Mouse (Mus musculus) heart, adult 2 months (tissue): ENCODE measurements around the gene Slc35f3. TPM values are rescaled to one million over a fixed set of nuclear protein-coding genes. Genes with fewer than 3 reads are reported as not detected.
A peak's percentile ranks its signal among the peaks of the same experiment; 100 is the strongest.

Source experiments
- DNase-seq, 2 experiments: peaks; one replicate each; pipeline ENCODE4 v3.0.0; 2021
- H3K27ac ChIP-seq: fragments of 200-600 bp; 2 replicates; pipeline ENCODE4 v1.8.1; 2022
- H3K27me3 ChIP-seq: fragments of 200-500 bp; 2 replicates; pipeline ENCODE4 v1.6.1; 2012; ENCODE audit warnings: mild to moderate bottlenecking, low read length, inconsistent platforms, mixed read lengths; ENCODE audit not compliant: control insufficient read depth, insufficient read depth
- H3K36me3 ChIP-seq: fragments of 200-500 bp; 2 replicates; pipeline ENCODE4 v1.6.1; 2012; ENCODE audit warnings: low read length, inconsistent platforms; ENCODE audit not compliant: control insufficient read depth, insufficient read depth
- H3K4me1 ChIP-seq: fragments of 200-500 bp; 2 replicates; pipeline ENCODE4 v1.6.1; 2011; ENCODE audit warnings: low read length; ENCODE audit not compliant: control insufficient read depth, insufficient read depth
- H3K4me3 ChIP-seq: fragments of 200-600 bp; 2 replicates; pipeline ENCODE4 v1.8.1; 2022
- H3K79me2 ChIP-seq: fragments of 200-500 bp; replicated peaks from 2 replicates; pipeline ENCODE4 v1.6.1; 2012; ENCODE audit warnings: mild to moderate bottlenecking, inconsistent platforms, low read length, moderate library complexity, mixed read lengths; ENCODE audit not compliant: control insufficient read depth, insufficient read depth
- H3K9ac ChIP-seq: fragments of 200-500 bp; 2 replicates; pipeline ENCODE4 v1.6.1; 2012; ENCODE audit warnings: low read depth, mild to moderate bottlenecking, control low read depth, inconsistent platforms, low read length, mixed read lengths
- CTCF ChIP-seq: fragments of 200-600 bp; IDR thresholded peaks from 2 replicates; pipeline ENCODE4 v1.8.1; 2022; ENCODE audit warnings: antibody characterized with exemption, mild to moderate bottlenecking, moderate library complexity
- EP300 ChIP-seq: fragments of 200-500 bp; IDR thresholded peaks from 2 replicates; pipeline ENCODE4 v1.6.1; 2011; ENCODE audit warnings: low read depth, low read length, control low read depth; ENCODE audit not compliant: insufficient read depth
- POLR2A ChIP-seq: fragments of 200-500 bp; IDR thresholded peaks from 2 replicates; pipeline ENCODE4 v1.6.1; 2011; ENCODE audit warnings: mild to moderate bottlenecking, low read depth, low read length, control low read depth; ENCODE audit not compliant: insufficient read depth
- WGBS: fragments of 180-500 bp; shearing (Covaris S2); methylation state at CpG from one replicate; pipeline ENCODE4 v1.1.7; 2018; 5-methylcytosine and 5-hydroxymethylcytosine counted together
- intact Hi-C: fragments of 180-260 bp; cut with DNase I; formaldehyde crosslinking; loops from one replicate; pipeline ENCODE4 v1.15.1; 2025
- polyA plus RNA-seq: library from polyadenylated mRNA; depleted of rRNA; stranded (reverse); fragments of >200 nt; gene quantifications from 2 replicates; pipeline ENCODE4 v1.2.3, GENCODE M21; 2012; rRNA removed
- total RNA-seq, 2 experiments: library from RNA; stranded (reverse); gene quantifications; 2 replicates each; pipeline ENCODE4 v1.2.3; 2021

The Slc35f3 gene
- total and polyA plus RNA-seq, 3 experiments = not detected

DNA sequence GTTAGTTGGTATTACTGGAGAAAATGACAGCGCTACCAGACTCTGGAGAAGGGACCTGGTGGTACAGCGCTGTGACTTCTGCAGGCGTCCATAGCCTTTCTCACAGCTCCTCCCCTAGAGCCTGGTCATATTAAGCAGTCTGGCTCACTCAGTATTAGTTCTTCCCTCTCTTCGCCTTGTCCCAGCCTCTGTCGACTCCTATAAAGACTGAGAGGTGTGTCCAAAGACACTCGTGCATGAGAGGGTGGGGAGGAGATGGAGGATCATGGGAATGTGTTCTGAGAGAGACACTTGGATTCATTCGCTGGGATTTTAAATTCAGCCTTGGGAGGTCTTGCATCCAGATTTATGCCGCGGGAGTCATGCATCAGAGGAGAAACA is 124.6 kb downstream of the Slc35f3 start:
- Histone ChIP-seq H3K9ac (peak overlapping the region; percentile 97), H3K4me3 (peak overlapping the region; percentile 85), H3K27me3 (no peaks in the 10 kb centered on the region), H3K27ac (peak overlapping the region; percentile 91), H3K4me1 (peaks cover 2% of the 10 kb centered on the region), H3K79me2 (no peaks in the 10 kb centered on the region), H3K36me3 (no peaks in the 10 kb centered on the region)
- 2% methylated on average over 9 of the region's 9 CpGs for WGBS
- intact Hi-C loops = loop anchor here (5.0 kb wide), 1 partner anchor 514 kb away; no protein-coding TSS in a partner anchor
- TF ChIP-seq CTCF = no peak
- TF ChIP-seq EP300 = no peak
- TF ChIP-seq POLR2A = no peak
- no peak for DNase-seq

DNA sequence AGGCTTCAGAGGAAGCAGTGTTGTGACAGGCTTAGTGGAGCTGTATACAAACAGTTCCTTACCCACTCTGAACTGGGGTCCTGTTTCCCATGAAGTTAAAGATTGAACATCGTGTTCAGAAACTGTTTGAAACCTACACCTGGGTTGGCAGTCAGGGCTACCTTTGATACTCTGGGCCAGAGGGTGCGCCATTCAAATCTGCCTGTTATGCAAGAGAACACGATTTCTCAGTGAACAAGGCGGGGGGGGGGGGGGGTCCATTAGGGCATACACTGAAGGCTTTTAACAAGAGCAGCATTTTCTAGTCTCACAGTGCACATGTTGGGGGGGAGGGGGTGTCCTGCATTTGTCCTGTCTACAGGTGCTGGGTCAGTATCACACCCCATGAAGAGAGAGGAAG is 125.8 kb downstream of the Slc35f3 start:
- Histone ChIP-seq H3K36me3 (no peaks in the 10 kb centered on the region), H3K9ac (no peak overlapping the region), H3K4me3 (no peak overlapping the region), H3K79me2 (no peaks in the 10 kb centered on the region), H3K27ac (no peak overlapping the region), H3K4me1 (peaks cover 2% of the 10 kb centered on the region), H3K27me3 (no peaks in the 10 kb centered on the region)
- TF ChIP-seq EP300 (no peak), POLR2A (no peak), CTCF (no peak)
- intact Hi-C loops = loop anchor here (5.0 kb wide), 1 partner anchor 513 kb away; no protein-coding TSS in a partner anchor
- 90% methylated on average over 4 of the region's 4 CpGs for WGBS
- no peak for DNase-seq

DNA sequence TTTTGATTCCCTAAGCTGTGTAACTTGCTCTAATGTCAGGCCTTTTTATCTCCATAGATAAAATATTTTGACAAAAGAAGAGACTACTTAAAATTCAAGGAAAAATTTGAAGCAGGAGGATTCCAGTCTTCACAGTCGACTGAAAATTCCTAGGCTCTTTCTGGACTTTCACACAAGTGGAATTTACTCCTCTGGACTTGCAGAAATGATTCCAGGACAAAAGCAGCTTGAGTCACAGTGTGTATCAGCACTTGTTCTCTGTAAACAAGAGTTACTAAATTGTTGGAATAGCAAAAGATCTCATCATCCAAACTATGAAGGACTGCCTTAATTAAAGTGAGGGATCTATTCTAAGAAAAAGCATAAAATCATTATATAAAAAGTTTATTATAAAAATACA is 126.6 kb downstream of the Slc35f3 start:
- TF ChIP-seq EP300 (no peak), POLR2A (no peak), CTCF (no peak)
- H3K4me3 ChIP-seq = no peak overlapping the region
- H3K79me2 ChIP-seq = no peaks in the 10 kb centered on the region
- H3K27me3 ChIP-seq = no peaks in the 10 kb centered on the region
- no peak overlapping the region for H3K9ac ChIP-seq
- H3K27ac ChIP-seq = no peak overlapping the region
- H3K4me1 ChIP-seq = peaks cover 2% of the 10 kb centered on the region
- intact Hi-C loops = loop anchor here (5.0 kb wide), 1 partner anchor 512 kb away; no protein-coding TSS in a partner anchor
- WGBS = 62% methylated on average over 1 of the region's 1 CpGs
- DNase-seq = no peak
- no peaks in the 10 kb centered on the region for H3K36me3 ChIP-seq

DNA sequence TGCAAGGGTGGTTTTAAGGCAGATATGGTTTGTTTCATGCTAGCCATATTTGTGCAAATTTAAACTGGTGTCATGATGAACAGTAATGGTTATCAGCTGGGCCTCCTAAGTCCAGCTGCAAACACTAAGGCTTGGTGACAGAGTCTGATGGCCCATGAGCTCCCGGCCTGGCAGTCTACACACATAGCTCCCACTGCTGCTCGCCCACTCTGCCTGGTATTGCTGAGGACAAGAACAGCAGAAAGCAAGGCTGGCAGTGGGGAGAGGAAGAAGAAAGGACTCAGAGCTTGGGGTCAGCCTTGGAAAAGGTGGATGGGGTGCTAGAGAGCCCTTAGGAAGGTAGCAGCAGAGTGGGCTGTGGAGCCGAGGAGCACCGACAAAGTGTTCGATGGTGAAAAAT is 131.3 kb downstream of the Slc35f3 start:
- H3K4me3 ChIP-seq = no peak overlapping the region
- DNase-seq = no peak
- intact Hi-C loops = no loop called here
- no peaks in the 10 kb centered on the region for H3K4me1 ChIP-seq
- no peaks in the 10 kb centered on the region for H3K36me3 ChIP-seq
- no peak overlapping the region for H3K9ac ChIP-seq
- H3K27me3 ChIP-seq = no peaks in the 10 kb centered on the region
- WGBS = 89% methylated on average over 5 of the region's 5 CpGs
- TF ChIP-seq POLR2A = no peak
- no peak for TF ChIP-seq CTCF
- TF ChIP-seq EP300 = no peak
- no peaks in the 10 kb centered on the region for H3K79me2 ChIP-seq
- H3K27ac ChIP-seq = no peak overlapping the region

DNA sequence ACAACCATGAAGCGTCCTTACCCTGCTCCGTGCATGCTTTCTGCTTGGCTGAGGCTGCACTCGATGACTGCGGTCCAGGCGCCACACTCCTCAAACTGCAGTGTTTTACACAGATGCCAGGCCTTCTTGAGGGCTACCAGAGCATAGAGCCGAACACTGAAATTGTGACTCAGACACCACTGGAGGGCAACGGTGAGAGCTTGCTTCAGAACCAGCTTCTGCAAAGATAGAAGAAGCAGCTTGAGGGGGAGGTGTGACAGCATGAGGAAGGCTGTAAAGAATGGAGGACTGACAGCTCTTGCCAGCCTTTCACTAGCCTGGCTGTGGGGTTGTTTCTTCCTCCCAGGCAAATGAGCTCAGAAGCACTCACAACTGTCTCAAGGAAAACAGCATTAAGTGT is 135.5 kb downstream of the Slc35f3 start:
- Histone ChIP-seq H3K9ac (no peak overlapping the region), H3K4me1 (no peaks in the 10 kb centered on the region), H3K27me3 (no peaks in the 10 kb centered on the region), H3K79me2 (no peaks in the 10 kb centered on the region), H3K4me3 (no peak overlapping the region), H3K27ac (no peak overlapping the region), H3K36me3 (no peaks in the 10 kb centered on the region)
- intact Hi-C loops = no loop called here
- DNase-seq = no peak
- TF ChIP-seq POLR2A (no peak), CTCF (no peak), EP300 (no peak)
- 77% methylated on average over 7 of the region's 7 CpGs for WGBS

DNA sequence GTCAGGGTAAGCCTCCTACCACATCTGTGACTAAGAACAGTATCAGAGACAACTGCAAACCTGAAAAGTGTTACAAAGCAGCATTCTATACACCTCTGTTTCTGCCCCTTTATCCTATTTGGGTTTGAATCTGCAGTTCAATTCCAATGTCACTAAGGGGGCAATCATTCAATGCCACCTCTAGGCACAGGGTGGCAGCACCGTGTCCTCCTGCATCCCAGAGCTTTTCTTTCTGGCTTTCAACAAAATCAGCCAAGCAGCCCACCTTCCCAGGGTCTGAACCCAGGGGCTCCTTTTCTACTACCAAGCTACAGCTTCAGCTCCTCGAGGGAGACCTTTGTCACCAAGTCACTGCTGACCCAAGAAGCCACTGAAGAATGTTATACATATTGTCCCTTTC is 140.6 kb downstream of the Slc35f3 start:
- no peaks in the 10 kb centered on the region for H3K36me3 ChIP-seq
- no peak overlapping the region for H3K9ac ChIP-seq
- H3K27ac ChIP-seq = no peak overlapping the region
- WGBS = 65% methylated on average over 2 of the region's 2 CpGs
- H3K79me2 ChIP-seq = no peaks in the 10 kb centered on the region
- no peaks in the 10 kb centered on the region for H3K4me1 ChIP-seq
- intact Hi-C loops = no loop called here
- DNase-seq = no peak
- no peak overlapping the region for H3K4me3 ChIP-seq
- TF ChIP-seq EP300 (no peak), POLR2A (no peak), CTCF (peak; percentile 46)
- no peaks in the 10 kb centered on the region for H3K27me3 ChIP-seq

Other genes with a start within 250 kb of the Slc35f3 start
- 10 to 100 TPM; 24.1 to 28.9 TPM for gene Coa6, start 124.0 kb downstream of the Slc35f3 start, total RNA-seq
- gene Coa6, start 124.0 kb downstream of the Slc35f3 start, polyA plus RNA-seq = 19.9 and 29.2 TPM in 2 replicates
- 1 to 10 TPM; 3.9 to 4.0 TPM for gene Tarbp1, start 176.5 kb downstream of the Slc35f3 start, total RNA-seq
- gene Tarbp1, start 176.5 kb downstream of the Slc35f3 start, polyA plus RNA-seq = 2.5 and 4.9 TPM in 2 replicates